Mouse (Mus musculus): ENCODE results near the gene Map2k1.

Map2k1 gene

DNA sequence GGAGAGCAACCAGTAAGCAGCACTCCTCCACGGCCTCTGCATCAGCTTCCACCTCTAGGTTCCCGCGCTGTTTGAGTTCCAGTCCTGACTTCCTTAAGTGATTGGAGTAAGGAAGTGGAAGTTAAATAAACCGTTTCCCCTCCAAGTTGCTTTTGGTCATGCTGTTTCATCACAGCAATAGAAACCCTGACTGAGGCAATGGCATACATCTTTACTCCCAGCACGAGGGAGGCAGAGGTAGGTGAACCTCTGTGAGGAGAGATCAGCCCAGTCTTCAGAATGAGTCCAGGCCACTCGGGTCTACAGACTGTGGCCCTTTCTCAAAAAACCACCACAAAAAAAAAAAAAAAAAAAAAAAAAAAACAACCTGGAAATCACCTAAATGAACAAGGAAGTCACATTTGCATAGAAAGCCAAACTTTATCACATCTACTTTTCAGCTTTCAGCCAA, 11.0 kb downstream of the Map2k1 start:
- no peak for DNase-seq

- no peak for DNase-seq
These were observed 12.8 kb downstream of the Map2k1 start for GRCm38 (mm10) chr9:64240681-64241080.

DNA sequence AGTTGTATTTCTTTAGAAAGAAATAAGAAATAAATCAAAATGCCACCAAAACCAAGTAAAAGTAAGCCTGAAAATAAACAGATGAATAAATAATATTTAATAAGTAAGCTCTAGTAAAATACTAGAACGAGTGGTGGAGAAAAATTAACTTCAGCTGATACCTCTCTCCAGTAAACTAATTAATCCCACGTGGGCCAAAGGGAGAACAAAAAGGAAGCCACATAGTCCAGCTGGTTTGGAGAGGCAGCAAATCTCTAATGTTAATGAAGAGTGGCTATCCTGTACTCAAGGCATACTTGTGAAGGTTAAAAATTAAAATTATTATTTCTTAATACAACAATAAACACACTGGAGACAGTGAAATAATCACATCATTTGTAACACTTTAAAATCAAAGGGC, 13.3 kb downstream of the Map2k1 start:
- DNase-seq = no peak

DNA sequence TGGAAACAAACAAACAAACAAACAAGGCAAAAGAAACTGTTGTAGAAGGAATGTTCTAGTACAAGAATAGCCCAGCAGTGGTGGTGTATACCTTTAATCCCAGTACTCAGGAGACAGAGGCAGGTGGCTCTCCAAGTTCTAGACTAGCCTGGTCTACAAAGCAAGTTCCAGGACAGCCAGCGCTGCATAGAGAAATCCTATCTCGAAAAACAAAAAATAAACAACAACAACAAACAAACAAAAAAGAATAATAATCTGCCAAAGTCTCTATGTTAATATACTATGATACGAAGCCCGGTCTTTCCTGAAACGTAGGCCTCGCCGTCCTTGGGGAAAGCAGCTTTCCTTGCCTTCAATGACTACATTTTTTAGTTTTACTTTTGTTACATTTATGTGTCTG, 17.4 kb downstream of the Map2k1 start:
- DNase-seq = no peak

- DNase-seq = no peak
These were observed 18.5 kb downstream of the Map2k1 start, which contains the start of gene Uchl4 for GRCm38 (mm10) chr9:64234768-64235435. Gene Uchl4, plus strand, starts transcription at chr9:64235201.

DNA sequence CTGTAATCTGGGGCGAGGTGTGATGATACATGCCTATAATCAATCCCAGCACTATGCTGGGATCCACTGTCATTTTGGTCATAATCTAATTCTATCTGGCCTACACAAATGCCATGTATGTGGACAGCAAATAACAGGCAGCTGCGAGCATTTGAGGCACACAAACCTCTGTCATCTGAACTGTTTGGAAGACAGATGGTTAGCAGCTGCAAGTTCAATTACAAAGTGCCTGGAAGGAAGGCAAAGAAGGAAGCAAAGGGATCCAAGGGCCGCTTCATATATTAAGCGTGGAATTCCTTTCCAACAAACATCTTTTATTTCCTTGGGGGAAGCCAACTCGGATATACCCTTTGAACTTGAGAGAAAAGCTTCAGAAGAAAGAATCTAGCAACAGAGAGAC, 19.8 kb downstream of the Map2k1 start:
- no peak for DNase-seq

GRCm38 (mm10) chr9:64232257-64232957, 21.0 kb downstream of the Map2k1 start:
- DNase-seq = no peak

- DNase-seq = no peak
These were observed 21.8 kb downstream of the Map2k1 start for GRCm38 (mm10) chr9:64231674-64232073.

GRCm38 (mm10) chr9:64231171-64231570, 22.3 kb downstream of the Map2k1 start:
- no peak for DNase-seq

GRCm38 (mm10) chr9:64228972-64229371, 24.5 kb downstream of the Map2k1 start:
- peak; percentile 33 for DNase-seq

DNA sequence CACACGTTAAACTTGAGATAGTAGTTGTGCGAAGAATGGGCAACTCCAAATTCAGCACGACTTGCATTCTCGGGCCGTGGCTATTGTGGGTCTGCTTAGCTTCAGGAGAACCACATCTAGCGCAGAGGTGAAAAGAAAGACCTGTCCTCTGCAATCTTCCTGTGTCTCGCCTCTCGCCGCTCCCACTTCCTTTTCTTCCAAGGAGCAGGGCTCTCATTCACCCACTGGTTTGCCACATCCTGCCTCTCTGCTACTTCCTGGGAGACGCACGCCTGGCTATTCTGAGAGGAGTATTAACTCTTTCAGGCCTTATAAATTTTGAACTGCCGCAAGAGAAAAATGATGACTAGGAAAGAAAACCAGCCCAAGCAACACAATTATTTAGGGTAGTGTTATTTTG, 25.7 kb downstream of the Map2k1 start:
- no peak for DNase-seq

GRCm38 (mm10) chr9:64225805-64226204, 27.6 kb downstream of the Map2k1 start:
- no peak for DNase-seq

- DNase-seq = no peak
These were observed 31.3 kb downstream of the Map2k1 start for GRCm38 (mm10) chr9:64222098-64222497.

- DNase-seq = no peak
These were observed 32.0 kb downstream of the Map2k1 start for GRCm38 (mm10) chr9:64221480-64221879.

GRCm38 (mm10) chr9:64220603-64221002, 32.8 kb downstream of the Map2k1 start:
- DNase-seq = no peak

GRCm38 (mm10) chr9:64219772-64220420, 33.5 kb downstream of the Map2k1 start:
- DNase-seq = no peak

DNA sequence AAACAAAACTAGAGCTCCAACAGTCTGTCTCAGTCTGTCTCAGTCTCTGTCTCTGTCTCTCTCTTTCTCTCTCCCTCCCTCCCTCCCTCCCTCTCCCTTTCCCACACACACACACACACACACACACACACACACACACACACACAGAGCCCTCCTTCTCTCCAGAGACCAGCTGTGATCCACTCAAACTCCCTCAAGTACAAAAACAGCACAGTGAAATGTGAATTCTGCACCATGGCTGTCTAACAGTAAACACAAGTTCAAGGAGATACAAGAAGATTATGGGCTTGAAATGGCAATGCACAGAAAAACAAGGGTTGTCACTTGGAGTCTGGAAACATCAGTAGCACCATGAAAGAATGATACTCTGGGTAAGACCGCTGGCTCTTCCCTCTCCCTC, 34.1 kb downstream of the Map2k1 start:
- no peak for DNase-seq

DNA sequence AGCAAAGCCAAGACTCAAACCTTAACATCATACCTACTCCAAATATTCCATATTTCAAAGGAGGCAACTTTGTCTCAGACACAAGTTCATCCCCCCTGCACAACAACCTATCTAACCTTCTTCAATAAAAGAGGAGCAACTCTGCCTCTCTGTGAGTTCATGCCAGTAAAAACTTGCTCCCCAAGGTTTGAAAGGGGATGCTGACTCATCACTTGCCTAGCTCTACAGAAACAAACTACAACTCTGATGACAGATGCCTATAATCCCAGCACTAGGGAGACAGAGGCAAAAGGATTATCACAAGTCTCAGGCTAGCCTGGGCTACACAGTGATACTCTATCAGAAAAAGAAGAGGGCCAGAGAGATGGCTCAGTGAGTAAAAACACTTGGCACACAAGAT, 35.5 kb downstream of the Map2k1 start:
- no peak for DNase-seq

- no peak for DNase-seq
These were observed 36.8 kb downstream of the Map2k1 start for GRCm38 (mm10) chr9:64216641-64217040.

- DNase-seq = no peak
These were observed 37.3 kb downstream of the Map2k1 start for GRCm38 (mm10) chr9:64216090-64216489.

GRCm38 (mm10) chr9:64214452-64214851, 39.0 kb downstream of the Map2k1 start:
- no peak for DNase-seq

DNA sequence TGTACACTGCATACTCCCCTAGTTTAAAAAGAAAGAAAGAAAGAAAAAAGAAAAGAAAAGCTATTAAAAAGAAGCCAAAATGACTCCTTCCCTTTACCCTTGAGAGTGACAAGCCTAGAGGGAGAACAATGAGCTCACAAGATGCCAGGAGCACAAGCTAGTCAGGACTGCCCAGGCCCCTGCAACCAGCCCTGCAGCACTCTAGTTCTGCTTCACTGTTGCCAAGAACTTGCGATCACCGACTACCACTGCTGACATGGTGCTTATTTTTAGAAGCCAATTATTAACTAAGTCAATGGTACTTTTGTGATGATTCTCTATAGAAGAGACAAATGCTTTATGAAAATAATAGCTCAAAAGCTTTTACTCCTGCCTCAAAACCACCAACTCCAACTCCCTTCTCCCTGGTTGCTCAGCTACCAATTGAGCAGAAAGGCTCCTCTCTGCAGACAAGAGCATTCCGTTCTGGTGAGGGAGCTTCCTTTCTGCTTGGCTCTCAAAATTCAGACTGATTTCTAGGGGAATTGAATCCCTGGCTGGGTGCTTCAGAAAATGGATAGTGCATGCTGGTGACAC, 45.8 kb downstream of the Map2k1 start:
- DNase-seq = no peak

- no peak for DNase-seq
These were observed 50.6 kb downstream of the Map2k1 start for GRCm38 (mm10) chr9:64202866-64203265.

DNA sequence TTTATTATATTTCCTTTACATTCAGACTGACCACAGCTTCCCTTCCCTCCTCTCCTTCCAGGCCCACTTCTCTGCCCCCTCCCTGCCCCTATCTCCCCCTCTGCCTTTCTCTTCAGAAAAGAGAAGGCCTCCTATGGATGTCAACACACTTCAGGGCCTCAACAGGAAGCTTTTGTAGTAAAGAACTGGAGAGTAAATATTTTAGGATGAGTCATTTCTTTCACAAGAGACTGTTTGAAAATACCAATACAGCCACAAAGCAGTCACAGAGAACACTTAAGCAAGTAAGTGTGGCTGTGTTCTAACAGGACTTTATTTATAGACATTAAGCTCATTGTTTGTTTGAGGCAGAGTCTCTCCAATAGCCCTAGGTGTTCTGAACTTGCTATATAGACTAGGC, 51.1 kb downstream of the Map2k1 start:
- DNase-seq = no peak
